Comparison of ENCODE assay signal across 27 mouse cellular contexts in genomic region chr6:144940871-144941380, GRCm38 (mm10).
A peak's percentile ranks its signal among the peaks of the same experiment; 100 is the strongest.
DNase-seq lines count a peak whose midpoint lies in the region; ATAC-seq and TF ChIP-seq lines count a peak whose summit lies in the region.
"Had no signal": no experiment of that assay in that cellular context is flagged by ENCODE, and none has a peak within 500 bp of the region (broad histone marks: within the 10 kb centered on the region; RNA-seq: fewer than 3 reads in every experiment).

No protein-coding gene starts in this region.

- WGBS in intestine, embryonic 15.5 days = 91% methylated on average over 14 of the region's 14 CpGs
- WGBS in limb, embryonic 10.5 days = 80% methylated on average over 14 of the region's 14 CpGs
- 83% methylated on average over 14 of the region's 14 CpGs for WGBS in heart, embryonic 11.5 days (ENCODE audit: insufficient replicate concordance)
- 94% methylated on average over 14 of the region's 14 CpGs for WGBS in forebrain, embryonic 11.5 days

- no peak overlapping the region for H3K27ac ChIP-seq in ES-E14 (ENCODE audit: insufficient read depth, low read depth, low read length, poor library complexity, severe bottlenecking)
- H3K27ac ChIP-seq in intestine, embryonic 15.5 days = no peak overlapping the region
- peak overlapping the region; percentile 14; the same call in 1 of the 2 replicates for H3K27ac ChIP-seq in limb, embryonic 10.5 days
- no peak overlapping the region for H3K27ac ChIP-seq in heart, embryonic 11.5 days (ENCODE audit: low read depth, low read length)
- H3K27ac ChIP-seq in forebrain, embryonic 11.5 days (ENCODE audit: low read depth, low read length) = no peak overlapping the region
- H3K27ac ChIP-seq: embryonic facial prominence, embryonic 10.5 days; embryonic facial prominence, embryonic 13.5 days; gastrocnemius, adult 2 months; heart, adult 2 months; heart, embryonic 10.5 days; hindbrain, embryonic 12.5 days; hindbrain, embryonic 15.5 days had no signal

- H3K4me3 ChIP-seq in ES-E14 (ENCODE audit: insufficient read depth in 1 of 2, low read depth in 1 of 2, low read length in 2 of 2, poor library complexity in 1 of 2, severe bottlenecking in 1 of 2) = peak overlapping the region in 1 of 2 experiments; percentile 54; a peak in 2 of 4 replicates
- no peak overlapping the region for H3K4me3 ChIP-seq in intestine, embryonic 15.5 days (replicated peaks)
- no peak overlapping the region for H3K4me3 ChIP-seq in limb, embryonic 10.5 days
- H3K4me3 ChIP-seq in heart, embryonic 11.5 days (ENCODE audit: low read depth, low read length) = no peak overlapping the region
- no peak overlapping the region for H3K4me3 ChIP-seq in forebrain, embryonic 11.5 days (ENCODE audit: low read depth, low read length)
- H3K4me3 ChIP-seq: embryonic facial prominence, embryonic 10.5 days; embryonic facial prominence, embryonic 13.5 days; erythroblast, embryonic 14.5 days; gastrocnemius, adult 2 months; heart, adult 2 months; heart, embryonic 10.5 days; hindbrain, embryonic 12.5 days; hindbrain, embryonic 15.5 days had no signal

- no peak overlapping the region for H3K4me2 ChIP-seq in intestine, embryonic 15.5 days (replicated peaks)
- H3K4me2 ChIP-seq in heart, embryonic 11.5 days = no peak overlapping the region
- H3K4me2 ChIP-seq in forebrain, embryonic 11.5 days (ENCODE audit: low read depth, low read length, severe bottlenecking) = no peak overlapping the region
- H3K4me2 ChIP-seq: embryonic facial prominence, embryonic 13.5 days; hindbrain, embryonic 12.5 days; hindbrain, embryonic 15.5 days had no signal

- in situ Hi-C loops in ES-E14 (cut with MboI; ENCODE audit: low sequenced_read_pairs in 2 of 2, unreplicated experiment in 2 of 2) = no loop called here

- no peaks in the 10 kb centered on the region for H3K9me3 ChIP-seq in ES-E14 (ENCODE audit: control insufficient read depth, insufficient read depth, low read depth, low read length)
- H3K9me3 ChIP-seq in intestine, embryonic 15.5 days = no peaks in the 10 kb centered on the region
- no peaks in the 10 kb centered on the region for H3K9me3 ChIP-seq in limb, embryonic 10.5 days (replicated peaks)
- no peaks in the 10 kb centered on the region for H3K9me3 ChIP-seq in heart, embryonic 11.5 days (replicated peaks; ENCODE audit: control insufficient read depth, low read length)
- H3K9me3 ChIP-seq in forebrain, embryonic 11.5 days (ENCODE audit: control insufficient read depth, low read length) = no peaks in the 10 kb centered on the region
- H3K9me3 ChIP-seq: embryonic facial prominence, embryonic 10.5 days; embryonic facial prominence, embryonic 13.5 days; heart, embryonic 10.5 days; hindbrain, embryonic 12.5 days; hindbrain, embryonic 15.5 days had no signal

- no peaks in the 10 kb centered on the region for H3K27me3 ChIP-seq in intestine, embryonic 15.5 days (replicated peaks)
- no peaks in the 10 kb centered on the region for H3K27me3 ChIP-seq in limb, embryonic 10.5 days (ENCODE audit: low read depth, poor library complexity, severe bottlenecking)
- no peaks in the 10 kb centered on the region for H3K27me3 ChIP-seq in heart, embryonic 11.5 days (ENCODE audit: control insufficient read depth, insufficient read depth, low read length)
- H3K27me3 ChIP-seq in forebrain, embryonic 11.5 days (ENCODE audit: control insufficient read depth, insufficient read depth, low read length) = no peaks in the 10 kb centered on the region
- H3K27me3 ChIP-seq: embryonic facial prominence, embryonic 13.5 days; hindbrain, embryonic 12.5 days; hindbrain, embryonic 15.5 days had no signal

- no peaks in the 10 kb centered on the region for H3K36me3 ChIP-seq in ES-E14 (ENCODE audit: control insufficient read depth, insufficient read depth, low read length, poor library complexity, severe bottlenecking)
- no peaks in the 10 kb centered on the region for H3K36me3 ChIP-seq in intestine, embryonic 15.5 days
- no peaks in the 10 kb centered on the region for H3K36me3 ChIP-seq in limb, embryonic 10.5 days
- no peaks in the 10 kb centered on the region for H3K36me3 ChIP-seq in heart, embryonic 11.5 days (ENCODE audit: control insufficient read depth, insufficient read depth, low read length)
- H3K36me3 ChIP-seq in forebrain, embryonic 11.5 days (ENCODE audit: control insufficient read depth, insufficient read depth, low read length) = no peaks in the 10 kb centered on the region
- H3K36me3 ChIP-seq: embryonic facial prominence, embryonic 10.5 days; embryonic facial prominence, embryonic 13.5 days; heart, embryonic 10.5 days; hindbrain, embryonic 12.5 days; hindbrain, embryonic 15.5 days had no signal

- peak; percentile 58 for ATAC-seq in intestine, embryonic 15.5 days
- ATAC-seq in granulocyte monocyte progenitor cell, adult 5-6 weeks (replicated peaks; ENCODE audit: poor library complexity, severe bottlenecking) = no peak
- ATAC-seq in heart, embryonic 11.5 days (replicated peaks; ENCODE audit: insufficient number of reproducible peaks, low FRiP score, low TSS enrichment) = no peak
- ATAC-seq in forebrain, embryonic 11.5 days (replicated peaks; ENCODE audit: low FRiP score) = no peak
- ATAC-seq: CD4-positive, CD25-positive, alpha-beta regulatory T cell, adult 4 months; forebrain, embryonic 14.5 days; forebrain, postnatal 0 days had no signal

- no peak overlapping the region for H3K9ac ChIP-seq in ES-E14 (ENCODE audit: insufficient read depth, low read depth, low read length, poor library complexity, severe bottlenecking)
- H3K9ac ChIP-seq in intestine, embryonic 15.5 days = no peak overlapping the region
- no peak overlapping the region for H3K9ac ChIP-seq in heart, embryonic 11.5 days (ENCODE audit: low read depth, low read length)
- no peak overlapping the region for H3K9ac ChIP-seq in forebrain, embryonic 11.5 days (ENCODE audit: low read length)
- H3K9ac ChIP-seq: embryonic facial prominence, embryonic 13.5 days; forebrain, postnatal 0 days; hindbrain, embryonic 12.5 days; hindbrain, embryonic 15.5 days had no signal

- H3K4me1 ChIP-seq in ES-E14 (ENCODE audit: control insufficient read depth in 2 of 2, insufficient read depth in 2 of 2, low read length in 2 of 2, poor library complexity in 1 of 2) = peaks cover 2 to 5% of the 10 kb centered on the region in 2 experiments; a peak in 1 of 4 replicates
- H3K4me1 ChIP-seq in intestine, embryonic 15.5 days (replicated peaks) = no peaks in the 10 kb centered on the region
- H3K4me1 ChIP-seq in limb, embryonic 10.5 days = peaks cover 50% of the 10 kb centered on the region
- H3K4me1 ChIP-seq in heart, embryonic 11.5 days (ENCODE audit: control insufficient read depth, insufficient read depth, low read length) = no peaks in the 10 kb centered on the region
- no peaks in the 10 kb centered on the region; the same call in none of the 2 replicates for H3K4me1 ChIP-seq in forebrain, embryonic 11.5 days (replicated peaks; ENCODE audit: control insufficient read depth, insufficient read depth, low read length)
- H3K4me1 ChIP-seq: heart, embryonic 10.5 days; hindbrain, embryonic 15.5 days had no signal

- DNase-seq in ES-E14 (ENCODE audit: low read depth, low spot score) = no peak
- DNase-seq in limb, embryonic 10.5 days (ENCODE audit: low spot score) = no peak
- DNase-seq in cerebellum, postnatal 10 days = no peak
- DNase-seq in forebrain, embryonic 11.5 days (ENCODE audit: low spot score) = no peak
- DNase-seq: adrenal gland, adult 2 months; adrenal gland, postnatal 14 days; cerebellum, adult 11 months; cerebellum, adult 2 months; cerebellum, adult 9-11 months; cerebellum, postnatal 36 days; embryo, embryonic 11 days; forebrain, postnatal 0 days; gastrocnemius, adult 2 months; gastrocnemius, postnatal 14 days; heart, adult 2 months; kidney, adult 2 months had no signal

TF ChIP-seq in ES-E14, 5 proteins besides CTCF, POLR2A, EP300 and RAD21:
- no peak for TF ChIP-seq HCFC1 (IDR thresholded peaks at IDR 0.05; ENCODE audit: borderline replicate concordance, insufficient read depth, low read length)
- peak; percentile 59; the same call in 1 of the 2 replicates for TF ChIP-seq MAFK (IDR thresholded peaks at IDR 0.05; ENCODE audit: insufficient read depth, low read depth, low read length)
